Mouse (Mus musculus) embryonic facial prominence, embryonic 12.5 days (tissue): Measurements from ENCODE around the gene Zfp12. TPM values are rescaled to one million over a fixed set of nuclear protein-coding genes. Genes with fewer than 3 reads are reported as not detected.

ENCODE experiments used
- ATAC-seq: fragments of 200-750 bp; cut with Nextera tagmentation; 2 replicates; pipeline ENCODE4 v1.8.0; 2017; ENCODE audit not compliant: insufficient number of reproducible peaks, insufficient read depth, low FRiP score, low TSS enrichment
- H3K27ac ChIP-seq: fragments of 300-500 bp; sonication (generic); 2 replicates; pipeline ENCODE4 v1.5.1; 2016; ENCODE audit warnings: mild to moderate bottlenecking
- H3K27me3 ChIP-seq: fragments of 300-500 bp; sonication (generic); 2 replicates; pipeline ENCODE4 v1.6.1; 2016; ENCODE audit warnings: mild to moderate bottlenecking, moderate library complexity
- H3K36me3 ChIP-seq: fragments of 300-500 bp; sonication (generic); 2 replicates; pipeline ENCODE4 v1.6.1; 2016; ENCODE audit warnings: mild to moderate bottlenecking
- H3K4me1 ChIP-seq: fragments of 300-500 bp; sonication (generic); 2 replicates; pipeline ENCODE4 v1.6.1; 2016
- H3K4me2 ChIP-seq: fragments of 300-500 bp; sonication (generic); replicated peaks from 2 replicates; pipeline ENCODE4 v1.6.1; 2016; ENCODE audit warnings: mild to moderate bottlenecking, moderate library complexity
- H3K4me3 ChIP-seq: fragments of 300-500 bp; sonication (generic); 2 replicates; pipeline ENCODE4 v1.5.1; 2016; ENCODE audit warnings: mild to moderate bottlenecking
- H3K9ac ChIP-seq: fragments of 300-500 bp; sonication (generic); 2 replicates; pipeline ENCODE4 v1.6.1; 2016; ENCODE audit warnings: mild to moderate bottlenecking, moderate library complexity
- H3K9me3 ChIP-seq: fragments of 300-500 bp; sonication (generic); 2 replicates; pipeline ENCODE4 v1.6.1; 2016; ENCODE audit warnings: mild to moderate bottlenecking, moderate library complexity
- WGBS: fragments of 180-500 bp; shearing (Covaris S2); methylation state at CpG from one replicate; pipeline ENCODE4 v1.1.7; 2016; 5-methylcytosine and 5-hydroxymethylcytosine counted together
- polyA plus RNA-seq: library from polyadenylated mRNA; unstranded; fragments of >200 nt; fragmentation: Nextera tagmentation; extraction: Ambion mirVana; gene quantifications from 2 replicates; pipeline ENCODE4 v1.2.1, GENCODE M21; 2016

Zfp12 gene
- polyA plus RNA-seq, 1 experiment from 2014 or later, result 26.6 TPM

- Histone ChIP-seq H3K27ac (no peak overlapping the region), H3K9ac (no peak overlapping the region), H3K4me1 (no peaks in the 10 kb centered on the region), H3K4me3 (no peak overlapping the region), H3K27me3 (0 out of 2 replicates have a peak, but pooled peaks cover 3% of the 10 kb centered on the region), H3K36me3 (peaks cover 86% of the 10 kb centered on the region), H3K9me3 (no peaks in the 10 kb centered on the region), H3K4me2 (no peak overlapping the region)
- WGBS, result 96% methylated on average over 26 of the region's 26 CpGs
- no peak for ATAC-seq
Observed at GRCm38 (mm10) chr5:143244926-143245325, 10.0 kb downstream of the Zfp12 start.

GRCm38 (mm10) chr5:143252039-143252438 lies 17.1 kb downstream of the Zfp12 start:
- no peak overlapping the region for H3K4me3 ChIP-seq
- H3K27me3 ChIP-seq, result peaks cover 64% of the 10 kb centered on the region
- 0 out of 2 replicates have a peak, but pooled peaks cover 2% of the 10 kb centered on the region for H3K9me3 ChIP-seq
- no peak for ATAC-seq
- H3K4me2 ChIP-seq, result no peak overlapping the region
- 50% methylated on average over 6 of the region's 6 CpGs for WGBS
- H3K27ac ChIP-seq, result no peak overlapping the region
- peaks cover 20% of the 10 kb centered on the region for H3K4me1 ChIP-seq
- peaks cover 44% of the 10 kb centered on the region for H3K36me3 ChIP-seq
- H3K9ac ChIP-seq, result no peak overlapping the region

GRCm38 (mm10) chr5:143252791-143253185 lies 17.8 kb downstream of the Zfp12 start:
- peaks cover 43% of the 10 kb centered on the region for H3K36me3 ChIP-seq
- 17% methylated on average over 18 of the region's 18 CpGs for WGBS
- peak overlapping the region; percentile 76 for H3K4me2 ChIP-seq

GRCm38 (mm10) chr5:143253186-143253880 lies 18.4 kb downstream of the Zfp12 start:
- WGBS, result 1% methylated on average over 97 of the region's 103 CpGs
- no peak for ATAC-seq
- peaks cover 38% of the 10 kb centered on the region for H3K36me3 ChIP-seq
- no peak overlapping the region for H3K27ac ChIP-seq
- H3K4me1 ChIP-seq, result peaks cover 20% of the 10 kb centered on the region
- peaks cover 77% of the 10 kb centered on the region for H3K27me3 ChIP-seq
- H3K4me2 ChIP-seq, result peak overlapping the region; percentile 76
- H3K9ac ChIP-seq, result peak overlapping the region; percentile 46
- peak overlapping the region; percentile 42 for H3K4me3 ChIP-seq
- H3K9me3 ChIP-seq, result 0 out of 2 replicates have a peak, but pooled peaks cover 2% of the 10 kb centered on the region

More at GRCm38 (mm10) chr5:143252791-143253185, 17.8 kb downstream of the Zfp12 start:
- Histone ChIP-seq H3K27ac (no peak overlapping the region), H3K9me3 (0 out of 2 replicates have a peak, but pooled peaks cover 2% of the 10 kb centered on the region), H3K4me3 (peak overlapping the region; percentile 42), H3K4me1 (peaks cover 20% of the 10 kb centered on the region), H3K9ac (no peak overlapping the region), H3K27me3 (peaks cover 72% of the 10 kb centered on the region)
- no peak for ATAC-seq

- Histone ChIP-seq H3K4me1 (peaks cover 20% of the 10 kb centered on the region), H3K27ac (no peak overlapping the region), H3K4me2 (peak overlapping the region; percentile 76), H3K4me3 (peak overlapping the region; percentile 42), H3K9me3 (0 out of 2 replicates have a peak, but pooled peaks cover 2% of the 10 kb centered on the region), H3K27me3 (peaks cover 83% of the 10 kb centered on the region), H3K9ac (peak overlapping the region; percentile 46), H3K36me3 (peaks cover 36% of the 10 kb centered on the region)
- ATAC-seq, result 0 out of 2 replicates have a peak, but pooled peaks have one; percentile 22
- WGBS, result 3% methylated on average over 80 of the region's 81 CpGs
Observed at GRCm38 (mm10) chr5:143253881-143254486, 19.0 kb downstream of the Zfp12 start.

- Histone ChIP-seq H3K27ac (no peak overlapping the region), H3K36me3 (peaks cover 42% of the 10 kb centered on the region), H3K9ac (0 out of 2 replicates have a peak overlapping the region, but pooled peaks have one; percentile 46), H3K4me1 (peaks cover 20% of the 10 kb centered on the region), H3K4me2 (peak overlapping the region; percentile 76), H3K9me3 (0 out of 2 replicates have a peak, but pooled peaks cover 2% of the 10 kb centered on the region), H3K4me3 (peak overlapping the region; percentile 42; the same call in 1 of the 2 replicates), H3K27me3 (peaks cover 83% of the 10 kb centered on the region)
- 7% methylated on average over 66 of the region's 66 CpGs for WGBS
- ATAC-seq, result no peak
Observed at GRCm38 (mm10) chr5:143254487-143255130, 19.6 kb downstream of the Zfp12 start.

GRCm38 (mm10) chr5:143255131-143255519 lies 20.2 kb downstream of the Zfp12 start:
- peaks cover 47% of the 10 kb centered on the region for H3K36me3 ChIP-seq
- peak overlapping the region; percentile 42; the same call in 1 of the 2 replicates for H3K4me3 ChIP-seq
- WGBS, result 17% methylated on average over 24 of the region's 24 CpGs
- H3K27ac ChIP-seq, result no peak overlapping the region
- H3K27me3 ChIP-seq, result peaks cover 81% of the 10 kb centered on the region
- H3K4me2 ChIP-seq, result no peak overlapping the region
- H3K4me1 ChIP-seq, result peaks cover 20% of the 10 kb centered on the region
- no peak for ATAC-seq
- 0 out of 2 replicates have a peak, but pooled peaks cover 2% of the 10 kb centered on the region for H3K9me3 ChIP-seq
- no peak overlapping the region for H3K9ac ChIP-seq

- Histone ChIP-seq H3K27ac (no peak overlapping the region), H3K9me3 (0 out of 2 replicates have a peak, but pooled peaks cover 2% of the 10 kb centered on the region), H3K4me1 (peaks cover 20% of the 10 kb centered on the region), H3K36me3 (peaks cover 50% of the 10 kb centered on the region), H3K4me3 (no peak overlapping the region), H3K4me2 (no peak overlapping the region), H3K9ac (no peak overlapping the region), H3K27me3 (peaks cover 81% of the 10 kb centered on the region)
- 83% methylated on average over 5 of the region's 5 CpGs for WGBS
- no peak for ATAC-seq
Observed at GRCm38 (mm10) chr5:143255802-143256201, 20.8 kb downstream of the Zfp12 start.

- 90% methylated on average over 8 of the region's 8 CpGs for WGBS
- Histone ChIP-seq H3K36me3 (peaks cover 51% of the 10 kb centered on the region), H3K9ac (no peak overlapping the region), H3K9me3 (no peaks in the 10 kb centered on the region), H3K27me3 (peaks cover 23% of the 10 kb centered on the region), H3K4me3 (no peak overlapping the region), H3K4me1 (no peaks in the 10 kb centered on the region), H3K4me2 (no peak overlapping the region), H3K27ac (no peak overlapping the region)
- no peak for ATAC-seq
Observed at GRCm38 (mm10) chr5:143261636-143262035, 26.7 kb downstream of the Zfp12 start.

- peaks cover 32% of the 10 kb centered on the region for H3K36me3 ChIP-seq
- ATAC-seq, result no peak
- H3K4me1 ChIP-seq, result peaks cover 6% of the 10 kb centered on the region
- H3K9me3 ChIP-seq, result no peaks in the 10 kb centered on the region
- H3K9ac ChIP-seq, result no peak overlapping the region
- WGBS, result 91% methylated on average over 10 of the region's 10 CpGs
- no peak overlapping the region for H3K27ac ChIP-seq
- H3K4me2 ChIP-seq, result no peak overlapping the region
- no peaks in the 10 kb centered on the region for H3K27me3 ChIP-seq
- no peak overlapping the region for H3K4me3 ChIP-seq
Observed at GRCm38 (mm10) chr5:143264689-143265088, 29.7 kb downstream of the Zfp12 start.

- Histone ChIP-seq H3K27me3 (no peaks in the 10 kb centered on the region), H3K9me3 (no peaks in the 10 kb centered on the region), H3K9ac (no peak overlapping the region), H3K27ac (no peak overlapping the region), H3K4me2 (no peak overlapping the region), H3K4me1 (peaks cover 10% of the 10 kb centered on the region), H3K4me3 (no peak overlapping the region), H3K36me3 (peaks cover 25% of the 10 kb centered on the region)
- no peak for ATAC-seq
- 24% methylated on average over 1 of the region's 1 CpGs for WGBS
Observed at GRCm38 (mm10) chr5:143265409-143265808, 30.4 kb downstream of the Zfp12 start.
